Mouse (Mus musculus) heart, embryonic 14.5 days (tissue): Measurements from ENCODE around the gene Mon1b. TPM values are rescaled to one million over a fixed set of nuclear protein-coding genes. Genes with fewer than 3 reads are reported as not detected.

Experiments
- ATAC-seq: fragments of 200-750 bp; cut with Nextera tagmentation; 2 replicates; pipeline ENCODE4 v1.8.0; 2017; ENCODE audit warnings: low read depth, moderate TSS enrichment; ENCODE audit not compliant: insufficient number of reproducible peaks, insufficient read depth, low FRiP score
- H3K27ac ChIP-seq, 2 experiments: fragments of 200-500 bp in 1 of 2; fragments of 300-500 bp in 1 of 2; sonication (generic) in 1 of 2; replicated peaks in 1 of 2; 2 replicates each; pipeline ENCODE4 v1.5.1; 2012 to 2014; ENCODE audit warnings: low read depth in 2 of 2, low read length in 2 of 2, control low read depth in 1 of 2, mild to moderate bottlenecking in 1 of 2, mixed read lengths in 1 of 2; ENCODE audit not compliant: control insufficient read depth in 1 of 2, insufficient read depth in 1 of 2
- H3K27me3 ChIP-seq: fragments of 300-500 bp; sonication (generic); 2 replicates; pipeline ENCODE4 v1.6.1; 2014; ENCODE audit warnings: mild to moderate bottlenecking, low read length, control low read depth; ENCODE audit not compliant: control insufficient read depth, insufficient read depth
- H3K36me3 ChIP-seq: fragments of 300-500 bp; sonication (generic); 2 replicates; pipeline ENCODE4 v1.6.1; 2014; ENCODE audit warnings: mild to moderate bottlenecking, control low read depth, low read length, mixed read lengths; ENCODE audit not compliant: control insufficient read depth, insufficient read depth
- H3K4me1 ChIP-seq, 2 experiments: fragments of 200-500 bp in 1 of 2; fragments of 300-500 bp in 1 of 2; sonication (generic) in 1 of 2; 2 replicates each; pipeline ENCODE4 v1.6.1; 2012 to 2014; ENCODE audit warnings: low read length in 2 of 2, control low read depth in 1 of 2, mixed read lengths in 1 of 2; ENCODE audit not compliant: control insufficient read depth in 2 of 2, insufficient read depth in 2 of 2
- H3K4me2 ChIP-seq: fragments of 300-500 bp; sonication (generic); 2 replicates; pipeline ENCODE4 v1.6.1; 2014; ENCODE audit warnings: mild to moderate bottlenecking, low read length
- H3K4me3 ChIP-seq, 2 experiments: fragments of 200-500 bp in 1 of 2; fragments of 300-500 bp in 1 of 2; sonication (generic) in 1 of 2; 2 replicates each; pipeline ENCODE4 v1.5.1; 2012 to 2014; ENCODE audit warnings: low read length in 2 of 2, mild to moderate bottlenecking in 2 of 2, control low read depth in 1 of 2, low read depth in 1 of 2, moderate library complexity in 1 of 2; ENCODE audit not compliant: control insufficient read depth in 1 of 2, insufficient read depth in 1 of 2
- H3K9ac ChIP-seq: fragments of 300-500 bp; sonication (generic); 2 replicates; pipeline ENCODE4 v1.6.1; 2014; ENCODE audit warnings: mild to moderate bottlenecking, low read length
- H3K9me3 ChIP-seq: fragments of 300-500 bp; sonication (generic); 2 replicates; pipeline ENCODE4 v1.6.1; 2016; ENCODE audit warnings: low read length, control low read depth; ENCODE audit not compliant: control insufficient read depth
- WGBS: fragments of 180-500 bp; shearing (Covaris S2); extraction: QIAGEN DNeasy Blood & Tissue Kit; methylation state at CpG from one replicate; pipeline ENCODE4 v1.1.7; 2014; 5-methylcytosine and 5-hydroxymethylcytosine counted together
- polyA plus RNA-seq: library from polyadenylated mRNA; unstranded; fragments of >200 nt; fragmentation: Nextera tagmentation; extraction: Ambion mirVana; gene quantifications from 2 replicates; pipeline ENCODE4 v1.2.1, GENCODE M21; 2014

The Mon1b gene
- polyA plus RNA-seq, result 4.5 and 5.1 TPM in 2 replicates

GRCm38 (mm10) chr8:113634670-113635591 lies at the start of gene Mon1b:
TSS of gene Mon1b (plus strand) at chr8:113635587.
- H3K4me3 ChIP-seq, result peak within 1 kb of the TSS; percentile 77 to 82
- H3K27ac ChIP-seq, result peak within 1 kb of the TSS; percentile 95 to 96
- H3K9ac ChIP-seq, result peak within 1 kb of the TSS; percentile 84
- H3K27me3 ChIP-seq, result no peaks in the 10 kb centered on the region
- peak; percentile 99 for ATAC-seq
- peaks cover 2 to 13% of the 10 kb centered on the region in 2 experiments; a peak in 3 of 4 replicates for H3K4me1 ChIP-seq
- H3K36me3 ChIP-seq, result peaks cover 24% of the 10 kb centered on the region
- no peaks in the 10 kb centered on the region for H3K9me3 ChIP-seq
- WGBS, result under 1% methylated on average over 42 of the region's 42 CpGs
- peak within 1 kb of the TSS; percentile 91 for H3K4me2 ChIP-seq

- WGBS, result 37% methylated on average over 3 of the region's 3 CpGs
- no peak overlapping the region for H3K27ac ChIP-seq
- H3K4me1 ChIP-seq, result no peaks in the 10 kb centered on the region
- H3K36me3 ChIP-seq, result no peaks in the 10 kb centered on the region
- no peak overlapping the region for H3K4me2 ChIP-seq
- no peak overlapping the region for H3K9ac ChIP-seq
- no peak for ATAC-seq
- H3K9me3 ChIP-seq, result no peaks in the 10 kb centered on the region
- H3K4me3 ChIP-seq, result no peak overlapping the region
- no peaks in the 10 kb centered on the region for H3K27me3 ChIP-seq
Measured at GRCm38 (mm10) chr8:113598401-113598800, 37.0 kb upstream of the Mon1b start.

- Histone ChIP-seq H3K27me3 (no peaks in the 10 kb centered on the region), H3K36me3 (peaks cover under 1% of the 10 kb centered on the region), H3K4me3 (no peak overlapping the region), H3K9me3 (no peaks in the 10 kb centered on the region), H3K27ac (no peak overlapping the region), H3K4me1 (peaks cover 2 to 13% of the 10 kb centered on the region in 2 experiments; a peak in 3 of 4 replicates), H3K4me2 (no peak overlapping the region), H3K9ac (no peak overlapping the region)
- ATAC-seq, result no peak
- 5% methylated on average over 3 of the region's 3 CpGs for WGBS
Measured at GRCm38 (mm10) chr8:113632634-113633033, 2.8 kb upstream of the Mon1b start.

- WGBS, result 26% methylated on average over 12 of the region's 12 CpGs
- peak overlapping the region; percentile 91 for H3K4me2 ChIP-seq
- H3K27me3 ChIP-seq, result no peaks in the 10 kb centered on the region
- no peak for ATAC-seq
- H3K9me3 ChIP-seq, result no peaks in the 10 kb centered on the region
- H3K9ac ChIP-seq, result 0 out of 2 replicates have a peak overlapping the region, but pooled peaks have one; percentile 16
- peak overlapping the region in 1 of 2 experiments; percentile 77; a peak in 3 of 4 replicates for H3K4me3 ChIP-seq
- H3K36me3 ChIP-seq, result peaks cover 16% of the 10 kb centered on the region
- H3K27ac ChIP-seq, result no peak overlapping the region
- peaks cover 2 to 13% of the 10 kb centered on the region in 2 experiments; a peak in 3 of 4 replicates for H3K4me1 ChIP-seq
Measured at GRCm38 (mm10) chr8:113634161-113634560, 1.2 kb upstream of the Mon1b start.

GRCm38 (mm10) chr8:113635592-113636279 lies 349 bp downstream of the Mon1b start:
- peak overlapping the region; percentile 95 to 96 for H3K27ac ChIP-seq
- peaks cover 2 to 13% of the 10 kb centered on the region in 2 experiments; a peak in 3 of 4 replicates for H3K4me1 ChIP-seq
- peak overlapping the region; percentile 91 for H3K4me2 ChIP-seq
- peak overlapping the region; percentile 77 to 82 for H3K4me3 ChIP-seq
- no peaks in the 10 kb centered on the region for H3K27me3 ChIP-seq
- H3K9ac ChIP-seq, result peak overlapping the region; percentile 84
- under 1% methylated on average over 44 of the region's 44 CpGs for WGBS
- no peaks in the 10 kb centered on the region for H3K9me3 ChIP-seq
- peaks cover 31% of the 10 kb centered on the region for H3K36me3 ChIP-seq
- ATAC-seq, result peak; percentile 68

- Histone ChIP-seq H3K9me3 (no peaks in the 10 kb centered on the region), H3K4me2 (peak overlapping the region; percentile 91), H3K4me1 (peaks cover 2 to 13% of the 10 kb centered on the region in 2 experiments; a peak in 3 of 4 replicates), H3K27ac (no peak overlapping the region), H3K27me3 (no peaks in the 10 kb centered on the region), H3K36me3 (peaks cover 36% of the 10 kb centered on the region), H3K4me3 (peak overlapping the region; percentile 77 to 82), H3K9ac (peak overlapping the region; percentile 84)
- 37% methylated on average over 5 of the region's 5 CpGs for WGBS
- no peak for ATAC-seq
Measured at GRCm38 (mm10) chr8:113636280-113636628, 867 bp downstream of the Mon1b start.

- H3K9me3 ChIP-seq, result no peaks in the 10 kb centered on the region
- H3K9ac ChIP-seq, result no peak overlapping the region
- no peak overlapping the region for H3K27ac ChIP-seq
- no peak overlapping the region for H3K4me2 ChIP-seq
- WGBS, result 82% methylated on average over 8 of the region's 8 CpGs
- H3K36me3 ChIP-seq, result peaks cover 54% of the 10 kb centered on the region
- no peak for ATAC-seq
- peaks cover 4 to 10% of the 10 kb centered on the region in 2 experiments for H3K4me1 ChIP-seq
- no peak overlapping the region for H3K4me3 ChIP-seq
- no peaks in the 10 kb centered on the region for H3K27me3 ChIP-seq
Measured at GRCm38 (mm10) chr8:113640357-113640756, 5.0 kb downstream of the Mon1b start.
